Mouse (Mus musculus) stomach, embryonic 16.5 days (tissue): ENCODE measurements around the gene Hist3h2ba. TPM values are rescaled to one million over a fixed set of nuclear protein-coding genes. Genes with fewer than 3 reads are reported as not detected.

Experiments
- ATAC-seq: fragments of 200-750 bp; cut with Nextera tagmentation; 2 replicates; pipeline ENCODE4 v1.8.0; 2017; ENCODE audit warnings: moderate number of reproducible peaks, moderate TSS enrichment; ENCODE audit not compliant: insufficient read depth, low FRiP score
- H3K27ac ChIP-seq: fragments of 300-500 bp; sonication (generic); 2 replicates; pipeline ENCODE4 v1.5.1; 2014; ENCODE audit warnings: low read length
- H3K27me3 ChIP-seq: fragments of 300-500 bp; sonication (generic); 2 replicates; pipeline ENCODE4 v1.6.1; 2014; ENCODE audit warnings: low read length, control low read depth, mixed read lengths; ENCODE audit not compliant: control insufficient read depth, insufficient read depth
- H3K36me3 ChIP-seq: fragments of 300-500 bp; sonication (generic); 2 replicates; pipeline ENCODE4 v1.6.1; 2014; ENCODE audit warnings: low read length; ENCODE audit not compliant: control insufficient read depth, insufficient read depth
- H3K4me1 ChIP-seq: fragments of 300-500 bp; sonication (generic); 2 replicates; pipeline ENCODE4 v1.6.1; 2014; ENCODE audit warnings: low read length, control low read depth, mixed read lengths; ENCODE audit not compliant: control insufficient read depth, insufficient read depth
- H3K4me2 ChIP-seq: fragments of 300-500 bp; sonication (generic); 2 replicates; pipeline ENCODE4 v1.6.1; 2014; ENCODE audit warnings: low read depth, low read length, mixed read lengths
- H3K4me3 ChIP-seq: fragments of 300-500 bp; sonication (generic); replicated peaks from 2 replicates; pipeline ENCODE4 v1.5.1; 2014; ENCODE audit warnings: mild to moderate bottlenecking, low read length
- H3K9ac ChIP-seq: fragments of 300-500 bp; sonication (generic); 2 replicates; pipeline ENCODE4 v1.6.1; 2014; ENCODE audit warnings: low read length
- H3K9me3 ChIP-seq: fragments of 300-500 bp; sonication (generic); replicated peaks from 2 replicates; pipeline ENCODE4 v1.6.1; 2016; ENCODE audit warnings: low read length, control low read depth; ENCODE audit not compliant: control insufficient read depth
- WGBS: fragments of 180-500 bp; shearing (Covaris S2); extraction: QIAGEN DNeasy Blood & Tissue Kit; methylation state at CpG from one replicate; pipeline ENCODE4 v1.1.7; 2014; 5-methylcytosine and 5-hydroxymethylcytosine counted together
- polyA plus RNA-seq: library from polyadenylated mRNA; unstranded; fragments of >200 nt; fragmentation: Nextera tagmentation; extraction: Ambion mirVana; gene quantifications from 2 replicates; pipeline ENCODE4 v1.2.1, GENCODE M21; 2015

Hist3h2ba gene
- polyA plus RNA-seq, 1 experiment from 2014 or later: 50.7 TPM

DNA sequence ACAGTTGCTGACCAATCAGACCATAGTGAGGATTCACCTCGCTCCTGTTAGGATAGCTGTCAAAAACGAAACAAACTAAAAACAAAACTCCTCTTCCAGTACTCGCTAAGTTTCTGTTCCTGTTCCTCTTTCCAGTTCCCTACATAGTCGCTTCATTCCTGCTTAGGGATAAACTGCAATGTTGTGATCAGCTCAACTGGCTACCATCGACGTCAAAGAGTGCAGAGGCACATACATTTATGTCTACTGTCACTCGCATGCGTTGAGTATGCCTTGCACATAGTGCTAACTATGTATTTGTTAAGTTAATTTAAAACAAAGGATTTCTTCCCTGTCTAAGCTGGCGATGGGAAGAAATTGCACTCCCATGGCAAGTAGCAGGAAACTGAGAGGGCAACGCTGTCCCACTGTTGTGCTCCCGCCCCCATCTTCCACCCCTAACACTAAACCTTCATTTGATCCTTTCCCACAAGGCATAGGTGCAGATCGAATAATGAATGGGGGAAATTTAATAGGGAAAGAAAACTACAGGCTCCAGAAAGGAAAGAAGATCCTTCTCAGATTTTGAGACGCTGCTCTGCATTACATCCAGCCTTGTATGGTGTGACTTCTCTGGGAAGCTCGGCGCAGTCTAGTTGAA, 10.6 kb downstream of the Hist3h2ba start:
- H3K36me3 ChIP-seq: peaks cover 7% of the 10 kb centered on the region
- ATAC-seq: no peak
- peak overlapping the region; percentile 70 for H3K9ac ChIP-seq
- peaks cover 6% of the 10 kb centered on the region for H3K9me3 ChIP-seq
- peak overlapping the region; percentile 76 for H3K4me2 ChIP-seq
- H3K27ac ChIP-seq: no peak overlapping the region
- 34% methylated on average over 15 of the region's 15 CpGs for WGBS
- peak overlapping the region; percentile 64 for H3K4me3 ChIP-seq
- peaks cover 24% of the 10 kb centered on the region for H3K4me1 ChIP-seq
- peaks cover 20% of the 10 kb centered on the region for H3K27me3 ChIP-seq

DNA sequence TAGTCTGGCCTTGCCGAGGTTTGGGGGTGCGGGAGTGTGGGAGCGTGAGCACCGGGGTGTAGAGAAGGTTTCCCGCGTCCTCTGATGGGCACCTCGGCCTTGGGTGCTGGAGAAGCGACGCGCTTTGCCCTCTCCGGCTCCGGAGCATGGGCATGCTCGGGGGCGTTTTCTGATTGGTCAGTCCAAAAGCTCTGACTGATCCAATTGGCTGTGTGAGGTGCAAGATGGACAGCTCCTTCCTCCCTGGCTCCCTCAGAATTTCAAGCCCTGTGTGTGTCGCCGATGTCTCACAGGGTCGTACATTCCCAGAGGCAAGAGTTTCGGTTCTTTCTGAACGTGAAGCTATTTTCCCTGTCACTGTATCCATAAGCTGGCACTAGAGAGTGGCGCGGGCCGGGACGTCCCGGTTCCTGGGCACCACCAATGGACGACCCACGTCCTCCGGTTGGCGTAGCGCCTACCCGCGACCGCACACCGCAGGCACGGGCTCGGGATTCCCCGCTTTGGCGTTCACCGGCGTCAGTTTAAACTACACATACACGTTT, 11.3 kb downstream of the Hist3h2ba start:
- Histone ChIP-seq H3K27me3 (peaks cover 20% of the 10 kb centered on the region), H3K9ac (peak overlapping the region; percentile 70), H3K27ac (no peak overlapping the region), H3K9me3 (peaks cover 6% of the 10 kb centered on the region), H3K4me2 (peak overlapping the region; percentile 76), H3K36me3 (peaks cover 7% of the 10 kb centered on the region), H3K4me3 (peak overlapping the region; percentile 64), H3K4me1 (peaks cover 24% of the 10 kb centered on the region)
- ATAC-seq: peak; percentile 74
- WGBS: 4% methylated on average over 40 of the region's 40 CpGs

DNA sequence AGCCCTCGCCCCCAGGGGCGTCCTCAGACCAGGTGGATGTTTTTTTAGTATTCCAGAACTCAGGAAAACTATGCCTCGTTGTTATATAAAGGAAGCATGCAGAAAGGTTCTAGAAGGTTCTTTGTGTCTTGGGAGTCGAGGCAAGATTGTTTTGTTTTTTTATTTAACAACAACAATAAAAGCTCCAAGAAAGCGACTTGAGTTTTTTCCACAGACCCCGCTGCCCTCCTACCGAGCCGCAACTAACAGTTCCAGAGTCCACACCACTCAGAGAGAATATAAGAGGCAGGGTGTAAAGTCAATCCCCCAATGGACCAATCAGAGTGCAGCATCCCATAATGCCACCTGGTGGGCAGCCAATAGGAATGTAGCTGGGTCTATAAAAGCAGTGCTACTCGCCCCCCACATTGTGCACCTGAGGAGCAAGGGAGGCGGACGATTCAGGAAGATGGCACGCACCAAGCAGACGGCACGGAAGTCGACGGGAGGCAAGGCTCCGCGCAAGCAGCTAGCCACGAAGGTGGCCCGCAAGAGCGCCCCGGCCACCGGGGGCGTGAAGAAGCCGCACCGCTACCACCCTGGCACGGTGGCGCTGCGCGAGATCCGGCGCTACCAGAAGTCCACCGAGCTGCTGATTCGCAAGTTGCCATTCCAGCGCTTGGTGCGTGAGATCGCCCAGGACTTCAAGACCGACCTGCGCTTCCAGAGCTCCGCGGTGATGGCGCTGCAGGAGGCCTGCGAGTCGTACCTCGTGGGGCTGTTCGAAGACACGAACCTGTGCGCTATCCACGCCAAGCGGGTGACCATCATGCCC, 12.9 kb downstream of the Hist3h2ba start:
- no peak overlapping the region for H3K27ac ChIP-seq
- H3K36me3 ChIP-seq: peaks cover 7% of the 10 kb centered on the region
- peaks cover 6% of the 10 kb centered on the region for H3K9me3 ChIP-seq
- ATAC-seq: no peak
- H3K4me2 ChIP-seq: no peak overlapping the region
- H3K4me1 ChIP-seq: peaks cover 18% of the 10 kb centered on the region
- H3K4me3 ChIP-seq: no peak overlapping the region
- H3K9ac ChIP-seq: no peak overlapping the region
- WGBS: 59% methylated on average over 50 of the region's 50 CpGs
- peaks cover 20% of the 10 kb centered on the region for H3K27me3 ChIP-seq

DNA sequence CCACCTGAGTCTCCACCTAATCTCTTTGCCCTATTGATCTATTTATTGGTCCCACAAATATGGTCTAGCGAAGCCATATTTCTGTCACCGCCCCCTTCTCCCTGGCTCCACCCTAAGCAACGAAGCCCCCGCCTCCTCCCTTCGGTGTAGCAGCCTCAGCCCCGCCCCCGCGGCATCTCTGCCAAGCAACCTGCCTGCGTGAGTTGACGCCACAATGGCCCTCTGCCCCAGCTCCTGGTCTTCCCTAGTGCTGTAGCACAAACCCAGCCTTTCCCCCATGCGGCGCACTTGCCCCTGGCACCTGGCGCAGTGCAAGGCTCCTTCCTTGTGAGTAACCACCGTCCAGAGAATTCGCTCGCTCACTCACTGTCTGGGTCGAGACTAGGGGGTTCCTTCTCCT, 14.8 kb downstream of the Hist3h2ba start:
- Histone ChIP-seq H3K4me1 (peaks cover 5% of the 10 kb centered on the region; the same call in 1 of the 2 replicates), H3K4me2 (no peak overlapping the region), H3K9ac (no peak overlapping the region), H3K27me3 (peaks cover 20% of the 10 kb centered on the region), H3K36me3 (no peaks in the 10 kb centered on the region), H3K27ac (no peak overlapping the region), H3K4me3 (no peak overlapping the region), H3K9me3 (peaks cover 6% of the 10 kb centered on the region)
- no peak for ATAC-seq
- 37% methylated on average over 17 of the region's 17 CpGs for WGBS

DNA sequence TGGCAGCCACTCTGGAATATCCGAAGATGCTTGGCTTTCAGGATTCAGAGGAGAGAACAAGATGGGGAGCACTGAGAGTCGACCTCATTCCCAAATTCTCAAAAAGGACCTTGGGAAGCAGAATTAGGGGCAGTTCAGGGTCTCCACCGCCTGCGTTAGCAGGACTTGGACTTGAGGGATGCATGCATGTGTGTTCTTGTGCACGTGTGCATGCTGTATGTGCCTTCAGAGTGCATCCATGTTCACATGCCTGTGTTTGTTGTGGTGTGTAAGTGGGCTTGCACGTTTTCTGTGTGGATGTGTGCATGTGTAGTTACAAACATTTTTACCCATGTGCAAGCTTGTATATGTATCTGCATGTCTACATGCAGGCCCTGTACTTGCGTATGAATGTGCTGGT, 15.5 kb downstream of the Hist3h2ba start:
- WGBS: 81% methylated on average over 7 of the region's 7 CpGs
- no peak overlapping the region for H3K4me3 ChIP-seq
- peaks cover 20% of the 10 kb centered on the region for H3K27me3 ChIP-seq
- peaks cover 5% of the 10 kb centered on the region; the same call in 1 of the 2 replicates for H3K4me1 ChIP-seq
- H3K27ac ChIP-seq: no peak overlapping the region
- H3K9ac ChIP-seq: no peak overlapping the region
- H3K9me3 ChIP-seq: peaks cover 6% of the 10 kb centered on the region
- H3K4me2 ChIP-seq: no peak overlapping the region
- ATAC-seq: no peak
- no peaks in the 10 kb centered on the region for H3K36me3 ChIP-seq

DNA sequence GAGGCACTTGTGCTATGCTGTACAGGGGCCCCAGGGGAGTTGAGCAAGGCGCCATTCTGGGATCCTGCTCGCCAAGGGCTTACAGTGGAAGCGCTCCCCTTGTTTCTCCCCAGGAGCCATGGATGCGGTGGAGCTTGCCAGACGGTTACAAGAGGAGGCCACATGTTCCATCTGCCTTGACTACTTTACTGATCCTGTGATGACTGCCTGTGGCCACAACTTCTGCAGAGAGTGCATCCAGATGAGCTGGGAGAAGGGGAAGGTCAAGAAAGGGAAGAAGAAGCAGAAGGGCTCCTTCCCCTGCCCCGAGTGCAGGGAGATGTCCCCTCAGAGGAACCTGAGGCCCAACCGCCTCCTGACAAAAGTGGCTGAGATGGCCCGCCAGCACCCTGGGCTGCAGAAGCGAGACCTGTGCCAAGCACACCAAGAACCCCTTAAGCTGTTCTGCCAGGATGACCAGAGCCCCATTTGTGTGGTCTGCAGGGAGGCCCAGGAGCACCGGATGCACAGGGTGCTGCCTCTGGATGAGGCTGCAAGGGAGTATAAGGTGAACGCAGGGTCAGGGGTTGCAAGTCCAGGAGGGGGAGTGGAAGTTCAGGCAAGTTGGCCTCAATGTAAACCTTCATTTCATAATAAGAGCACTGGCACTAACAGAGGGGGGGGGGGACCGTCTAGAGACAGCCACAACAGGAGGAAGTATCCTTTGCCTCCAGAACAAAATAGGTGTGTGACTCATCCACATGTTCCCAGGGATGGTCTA, 16.5 kb downstream of the Hist3h2ba start:
- Histone ChIP-seq H3K27me3 (peaks cover 20% of the 10 kb centered on the region), H3K9ac (no peak overlapping the region), H3K4me3 (no peak overlapping the region), H3K27ac (no peak overlapping the region), H3K4me2 (no peak overlapping the region), H3K9me3 (peaks cover 6% of the 10 kb centered on the region), H3K36me3 (no peaks in the 10 kb centered on the region), H3K4me1 (no peaks in the 10 kb centered on the region)
- no peak for ATAC-seq
- WGBS: 45% methylated on average over 12 of the region's 12 CpGs

DNA sequence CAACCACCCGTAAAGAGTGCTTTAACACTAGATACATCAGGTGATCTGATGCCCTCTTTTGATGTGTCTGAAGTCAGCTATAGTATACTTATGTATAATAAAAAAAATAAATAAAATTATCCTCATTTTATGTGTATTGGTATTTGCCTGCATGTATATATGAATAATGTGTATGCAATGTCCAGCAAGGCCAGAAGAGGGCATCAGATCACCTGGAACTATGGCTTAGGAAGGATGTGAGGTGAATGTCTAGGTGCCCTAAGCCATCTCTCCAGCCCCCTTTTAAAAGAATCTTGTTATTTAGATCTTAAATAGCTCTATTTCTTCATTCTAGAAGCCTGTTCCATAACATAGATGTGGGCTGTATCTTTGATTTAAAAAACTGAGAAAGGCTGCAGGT, 18.6 kb downstream of the Hist3h2ba start:
- no peak for ATAC-seq
- H3K4me1 ChIP-seq: no peaks in the 10 kb centered on the region
- WGBS: 91% methylated on average over 1 of the region's 1 CpGs
- no peak overlapping the region for H3K27ac ChIP-seq
- H3K9me3 ChIP-seq: no peaks in the 10 kb centered on the region
- no peak overlapping the region for H3K4me2 ChIP-seq
- peaks cover 10% of the 10 kb centered on the region for H3K27me3 ChIP-seq
- no peak overlapping the region for H3K4me3 ChIP-seq
- H3K9ac ChIP-seq: no peak overlapping the region
- peaks cover 3% of the 10 kb centered on the region; the same call in 1 of the 2 replicates for H3K36me3 ChIP-seq

DNA sequence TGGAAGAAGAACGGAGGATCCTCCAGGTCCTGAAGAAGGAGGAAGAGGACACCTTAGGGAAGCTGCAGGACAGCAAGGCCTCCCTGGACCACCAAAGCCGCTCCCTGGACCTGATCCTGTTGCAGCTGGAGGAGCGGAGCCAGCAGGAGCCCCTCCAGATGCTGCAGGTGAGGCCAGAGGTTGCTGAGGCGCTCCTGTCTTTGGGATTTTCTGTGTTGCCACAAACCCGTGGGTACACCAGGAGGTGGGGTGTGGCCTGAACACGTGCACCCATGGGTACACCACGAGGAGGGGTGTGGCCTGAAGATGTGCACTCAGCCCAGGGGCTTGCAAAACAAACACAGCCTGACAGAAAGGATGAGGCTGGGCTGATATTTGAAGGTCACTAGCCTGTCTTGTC, 19.8 kb downstream of the Hist3h2ba start:
- 72% methylated on average over 7 of the region's 7 CpGs for WGBS
- Histone ChIP-seq H3K4me3 (no peak overlapping the region), H3K4me2 (no peak overlapping the region), H3K9ac (no peak overlapping the region), H3K36me3 (peaks cover 3% of the 10 kb centered on the region; the same call in 1 of the 2 replicates), H3K27me3 (peaks cover 4% of the 10 kb centered on the region), H3K9me3 (no peaks in the 10 kb centered on the region), H3K27ac (no peak overlapping the region), H3K4me1 (no peaks in the 10 kb centered on the region)
- ATAC-seq: no peak
